Mouse (Mus musculus) kidney, postnatal 10 days (tissue): Measurements from ENCODE around the gene Arl15.
A peak's percentile ranks its signal among the peaks of the same experiment; 100 is the strongest.

Source experiments
- DNase-seq: peaks from one replicate; pipeline ENCODE4 v3.0.0; 2021; ENCODE audit warnings: mixed read lengths

Arl15 gene

DNA sequence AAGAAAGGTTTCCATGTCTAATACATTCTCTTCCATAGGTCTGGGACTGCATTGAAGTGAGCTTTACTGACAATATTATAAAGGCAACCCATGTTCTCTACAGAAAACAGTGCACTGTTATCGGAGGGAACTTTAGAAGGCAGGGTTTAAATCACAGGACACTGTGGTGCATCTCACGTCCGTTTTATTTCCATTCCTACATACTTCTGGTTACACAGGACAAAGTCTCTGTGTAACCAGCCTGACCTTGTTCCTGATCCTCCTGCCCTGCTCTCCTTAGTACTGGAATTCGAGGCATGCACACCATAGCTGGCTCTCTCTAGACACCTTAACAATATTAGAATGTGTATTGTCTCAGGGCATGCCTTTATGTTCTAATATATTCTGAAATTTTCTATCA lies 368.4 kb downstream of the Arl15 start:
- DNase-seq: no peak

DNA sequence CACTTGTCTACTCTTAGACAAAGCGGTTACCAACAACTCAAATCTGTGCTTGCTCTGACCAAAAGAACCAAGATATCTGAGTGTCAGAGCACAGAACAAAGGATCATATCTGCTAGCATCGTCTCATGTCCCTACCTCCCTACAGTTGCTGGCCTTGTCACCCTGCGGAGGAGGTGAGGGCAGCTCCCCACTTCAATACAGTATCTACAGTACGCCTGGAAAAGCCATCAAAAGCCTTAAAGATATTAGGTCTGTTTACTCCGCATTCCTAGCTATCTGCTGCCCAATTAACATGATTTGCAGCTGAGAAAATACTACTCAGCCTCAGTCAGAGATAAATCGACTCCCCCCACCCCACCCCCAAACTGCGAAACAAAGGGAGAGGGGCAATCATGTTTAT lies 371.3 kb downstream of the Arl15 start:
- no peak for DNase-seq

DNA sequence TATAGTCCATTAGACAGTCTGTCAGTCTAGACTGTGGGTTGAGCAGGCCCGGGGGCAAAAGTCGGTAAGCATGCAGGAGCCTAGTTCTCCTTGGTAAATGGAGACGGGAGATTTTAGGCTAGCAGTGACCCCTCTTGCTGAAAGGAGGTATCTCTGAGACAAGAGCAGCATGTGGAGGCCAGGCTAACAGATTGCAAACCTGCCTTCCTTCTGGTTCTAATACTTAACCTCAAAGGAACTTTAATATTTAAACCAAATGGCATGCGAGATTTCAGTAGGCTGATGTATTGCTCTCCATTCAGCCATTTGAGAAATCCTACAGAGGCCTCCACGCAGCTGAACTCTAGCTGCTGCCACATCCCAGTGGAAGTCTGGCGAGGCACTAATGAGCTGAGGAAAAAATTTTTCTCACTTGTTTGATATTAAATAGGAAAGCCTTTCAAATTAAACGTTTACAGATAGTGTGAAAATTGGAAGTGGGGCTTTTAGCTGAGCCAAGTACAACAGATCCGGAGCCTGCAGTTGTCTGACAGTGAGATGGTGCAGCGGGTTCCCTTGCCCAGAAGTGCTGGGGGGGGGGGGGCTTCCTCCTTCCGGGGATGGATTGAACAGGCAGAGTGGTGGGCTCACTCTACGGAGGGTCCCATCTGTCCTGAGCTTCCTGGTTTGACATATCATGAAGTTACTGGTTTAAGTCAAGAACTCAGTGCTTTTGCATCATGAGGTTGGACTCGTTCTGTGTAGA lies 372.3 kb downstream of the Arl15 start:
- DNase-seq: peak; percentile 24

DNA sequence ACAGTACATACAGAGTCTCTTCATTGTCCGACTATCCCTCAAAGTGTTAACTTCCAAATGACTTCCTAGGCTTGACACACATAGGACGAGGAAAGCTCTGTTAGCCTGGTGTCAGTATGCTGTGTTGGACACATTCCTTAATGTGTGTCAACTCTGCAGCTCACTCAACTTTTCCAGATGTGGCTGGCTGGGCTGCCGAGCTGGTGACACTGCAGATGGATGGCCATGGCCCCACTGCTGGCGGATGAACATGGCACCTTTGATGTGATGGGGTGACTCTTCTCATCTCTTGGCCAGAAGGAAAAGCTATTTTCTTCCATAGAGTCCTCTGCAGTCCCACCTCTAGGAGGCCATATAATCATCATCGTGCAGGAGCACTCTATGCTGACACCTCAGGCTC lies 375.8 kb downstream of the Arl15 start:
- DNase-seq: no peak

DNA sequence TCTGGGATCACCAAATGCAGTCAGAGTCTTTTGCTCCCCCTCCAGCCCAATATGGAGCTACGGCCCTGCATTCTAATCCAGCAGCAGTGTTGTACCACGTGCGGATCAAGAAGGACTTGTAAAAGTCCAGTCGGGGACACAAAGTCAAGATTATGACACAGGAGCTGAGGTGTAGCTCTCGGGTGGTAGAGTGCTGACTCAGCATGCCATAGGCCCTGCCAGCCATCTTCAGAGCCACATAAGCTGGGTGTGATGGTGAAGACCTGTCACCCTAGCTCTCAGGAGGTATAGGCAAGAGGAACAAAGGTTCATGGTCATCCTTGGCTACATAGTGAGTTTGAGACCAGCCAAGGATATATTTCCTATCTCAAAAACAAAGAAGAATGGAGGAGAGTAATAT lies 377.2 kb downstream of the Arl15 start:
- DNase-seq: no peak

DNA sequence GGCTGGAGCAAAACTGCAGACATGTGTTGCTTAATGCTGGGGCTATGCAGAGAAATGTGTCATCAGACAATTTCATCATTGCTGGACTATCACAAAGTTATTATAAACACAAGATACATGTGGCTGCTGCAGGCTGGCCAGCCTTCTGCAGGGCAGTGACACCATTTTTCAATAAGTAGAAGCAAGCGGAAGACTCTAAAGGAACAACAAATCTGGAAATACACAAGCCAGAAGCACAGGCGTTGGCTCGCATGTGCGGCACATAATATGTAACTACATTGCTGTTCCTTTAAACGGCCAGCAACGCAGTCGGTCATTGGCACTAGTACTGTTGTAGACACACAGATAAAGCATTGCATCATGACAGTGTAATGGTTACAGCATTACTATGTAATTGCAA lies 393.8 kb downstream of the Arl15 start:
- no peak for DNase-seq

DNA sequence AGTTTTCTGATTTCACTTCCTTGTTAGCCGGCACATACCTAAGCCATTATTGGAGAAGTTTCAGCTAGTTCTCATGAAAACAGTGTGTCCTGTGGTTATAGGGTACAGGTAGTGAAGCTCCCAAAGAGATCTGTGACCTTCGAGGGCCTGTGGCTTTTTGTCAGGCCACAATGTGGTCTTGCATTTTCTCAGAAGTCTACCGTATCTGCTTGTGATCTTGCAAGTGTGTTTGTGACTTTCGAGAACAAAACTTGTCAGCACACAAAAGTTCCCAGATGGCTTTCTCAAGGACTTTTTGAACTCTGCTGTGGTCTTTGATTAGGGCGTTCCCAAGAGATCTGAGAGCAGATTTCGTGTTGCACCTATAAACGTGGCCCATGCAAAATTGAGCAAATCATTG lies 394.5 kb downstream of the Arl15 start:
- no peak for DNase-seq

DNA sequence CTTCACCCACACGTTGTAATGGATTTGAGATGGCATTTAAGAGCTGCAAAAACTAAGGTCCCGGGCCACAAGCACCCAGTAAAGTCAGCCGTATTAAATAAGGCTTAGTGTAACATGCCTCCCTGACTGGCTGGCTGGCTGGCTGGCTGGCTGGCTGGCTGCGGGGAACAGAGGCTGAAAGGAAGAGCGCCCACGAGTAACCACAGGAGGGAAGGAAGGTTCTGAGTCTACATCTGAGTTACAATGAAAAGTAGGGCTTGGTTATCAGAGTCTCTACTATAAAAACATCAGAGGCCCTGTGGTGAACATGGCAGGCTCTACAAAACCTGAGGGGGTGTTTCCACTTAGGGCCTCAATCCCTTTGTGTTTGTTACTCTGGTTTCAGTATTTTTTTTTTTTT lies 395.1 kb downstream of the Arl15 start:
- no peak for DNase-seq

DNA sequence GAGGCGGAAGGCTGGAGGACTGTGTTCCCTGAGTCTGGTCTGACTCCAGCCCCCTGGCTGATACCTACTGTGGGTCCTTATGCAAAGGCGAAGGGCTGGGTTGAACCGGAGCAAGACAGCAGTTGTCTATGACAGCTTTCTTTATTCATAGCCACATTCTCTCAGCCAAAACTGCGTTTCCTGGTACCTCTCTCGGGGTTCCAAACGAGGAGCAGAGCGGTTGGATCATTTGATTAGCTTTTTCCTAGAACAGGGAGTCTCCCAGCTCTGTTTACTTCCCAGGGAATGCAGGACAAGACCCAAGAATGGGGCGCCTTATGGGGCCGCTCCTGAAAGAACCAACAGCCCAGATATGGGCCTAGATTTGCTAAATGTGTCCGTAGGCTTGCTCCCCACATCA lies 396.6 kb downstream of the Arl15 start:
- DNase-seq: no peak

DNA sequence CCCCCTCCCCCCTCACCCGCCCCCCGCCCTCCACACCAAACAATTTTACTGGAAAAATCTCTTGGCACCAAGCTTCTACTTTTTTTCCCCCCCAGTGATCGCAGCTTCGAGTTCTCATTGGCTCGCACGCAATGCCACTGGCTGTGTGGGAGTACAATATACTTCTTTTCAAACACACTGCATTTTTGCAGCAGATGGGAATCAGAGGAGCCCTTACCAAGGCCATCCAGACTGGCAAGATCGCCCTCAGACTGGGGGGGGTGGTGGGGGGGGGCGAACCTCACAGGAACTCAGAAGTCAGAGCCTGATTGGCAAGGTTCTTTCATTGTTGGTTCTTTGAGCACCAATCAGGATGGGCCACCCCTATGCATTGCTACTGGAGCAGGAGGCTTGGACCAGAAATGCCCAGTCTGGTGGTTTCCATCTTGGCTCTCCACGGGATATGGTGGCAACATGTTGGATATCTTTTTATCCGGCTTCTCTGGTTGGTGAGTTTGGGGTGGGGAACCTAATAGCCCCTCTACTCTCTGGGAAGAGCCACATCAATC lies 404.0 kb downstream of the Arl15 start:
- DNase-seq: no peak

DNA sequence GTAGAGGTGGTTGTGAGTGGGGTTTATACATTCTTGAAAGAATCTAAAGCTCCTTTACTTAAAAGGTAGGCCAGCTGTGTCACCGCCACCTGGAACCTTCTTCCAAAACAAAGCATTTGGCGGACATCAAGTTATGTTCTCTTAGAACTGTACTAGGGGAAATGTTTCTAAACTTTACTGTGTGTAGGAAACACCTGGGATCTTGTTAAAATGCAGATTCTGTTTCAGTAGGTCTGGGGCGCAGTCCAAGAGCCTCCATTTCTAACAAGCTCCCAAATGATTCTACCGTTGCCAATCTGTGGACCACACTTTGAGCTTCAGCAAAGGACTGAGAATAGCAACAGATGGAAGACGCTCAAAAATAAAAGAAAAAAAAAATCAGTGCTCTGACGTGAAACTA lies 405.4 kb downstream of the Arl15 start:
- DNase-seq: no peak

DNA sequence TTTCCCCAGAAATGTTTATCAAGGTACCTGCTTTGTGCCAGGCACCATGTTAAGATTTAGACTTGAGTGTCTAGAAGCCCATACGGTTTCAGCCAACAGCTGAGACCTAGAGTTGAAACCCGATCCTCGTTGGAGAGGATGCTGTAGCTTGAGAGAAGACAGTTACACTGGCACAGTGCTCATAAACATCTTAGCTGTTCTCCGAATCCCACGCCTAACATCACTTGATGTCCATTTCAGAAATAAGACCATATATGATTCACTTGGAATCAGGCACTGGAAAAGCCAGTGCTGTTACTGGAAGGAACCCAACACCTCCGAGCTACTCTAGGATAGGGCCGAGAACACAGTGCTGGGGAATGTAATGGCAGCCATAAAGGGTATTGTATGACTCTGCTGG lies 406.2 kb downstream of the Arl15 start:
- DNase-seq: no peak

DNA sequence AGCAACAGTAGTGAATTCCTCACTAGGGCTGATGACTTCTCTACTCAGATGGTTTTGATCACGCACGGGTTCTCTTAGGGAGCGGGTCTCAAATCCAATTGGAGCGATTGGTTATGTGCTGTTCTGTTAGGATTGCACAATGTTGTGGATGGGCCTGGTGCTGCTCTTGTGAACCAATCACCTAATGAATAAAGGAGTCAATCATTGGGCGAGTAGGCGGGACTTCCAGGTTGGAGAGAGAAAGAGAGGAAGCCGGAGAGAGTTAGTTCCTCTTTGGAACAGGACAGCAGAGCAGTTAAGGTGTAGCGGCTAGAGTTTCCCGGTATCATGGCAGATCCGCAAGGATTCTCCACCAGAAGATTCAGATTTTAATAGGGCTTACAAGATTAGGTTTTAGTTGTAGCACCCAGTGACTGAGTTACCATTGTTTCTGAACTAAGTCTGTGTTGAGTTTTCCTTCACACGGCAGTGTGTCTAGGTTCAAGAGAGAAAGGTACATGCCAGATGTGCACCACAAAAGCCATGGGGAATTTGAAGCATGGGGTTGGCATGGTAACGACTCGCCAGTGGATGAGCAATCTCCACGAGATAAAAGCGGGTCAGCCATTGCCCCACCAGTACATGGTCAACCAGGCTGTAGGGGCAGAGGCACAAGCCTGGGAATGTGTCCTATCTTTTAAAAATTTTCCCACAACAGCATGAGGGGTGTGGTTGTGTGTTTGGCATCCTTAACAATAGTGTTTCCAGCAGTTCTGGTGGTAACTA lies 408.7 kb downstream of the Arl15 start:
- DNase-seq: no peak
